Mouse (Mus musculus): ENCODE results near the gene Eva1c.

DNA sequence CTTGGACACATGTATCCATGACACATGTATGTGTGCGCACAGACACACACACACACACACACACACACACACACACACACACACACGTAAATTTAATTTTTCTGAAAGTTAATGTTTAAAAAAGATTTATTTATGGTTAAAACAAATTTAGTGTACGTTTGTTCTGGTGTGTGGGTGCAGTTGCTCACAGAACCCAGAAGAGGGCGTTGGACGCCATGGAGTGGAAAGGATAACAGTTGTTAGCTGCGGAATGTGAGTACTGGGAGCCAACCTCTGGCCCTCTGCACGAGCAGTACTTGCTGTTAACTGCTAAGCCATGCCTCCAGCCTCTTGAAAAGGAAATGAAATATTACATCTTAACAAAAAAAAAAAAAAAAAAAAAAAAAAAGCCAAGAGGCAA, at the start of gene Eva1c:
- TF ChIP-seq EP300 (optimal IDR thresholded peaks at IDR 0.05) (no peak), CTCF (IDR thresholded peaks at IDR 0.05; ENCODE audit: low read depth) (peak; percentile 47)
